Mouse (Mus musculus) embryonic facial prominence, embryonic 15.5 days (tissue): ENCODE data around the gene Tfap2b. TPM values are rescaled to one million over a fixed set of nuclear protein-coding genes. Genes with fewer than 3 reads are reported as not detected.

Source experiments
- ATAC-seq: fragments of 200-750 bp; cut with Nextera tagmentation; 2 replicates; pipeline ENCODE4 v1.8.0; 2017; ENCODE audit warnings: low read depth, moderate TSS enrichment; ENCODE audit not compliant: insufficient number of reproducible peaks, low FRiP score, low TSS enrichment
- H3K27ac ChIP-seq: fragments of 300-500 bp; sonication (generic); replicated peaks from 2 replicates; pipeline ENCODE4 v1.5.1; 2015; ENCODE audit warnings: mild to moderate bottlenecking, inconsistent platforms
- H3K27me3 ChIP-seq: fragments of 300-500 bp; sonication (generic); 2 replicates; pipeline ENCODE4 v1.6.1; 2015; ENCODE audit warnings: inconsistent platforms
- H3K36me3 ChIP-seq: fragments of 300-500 bp; sonication (generic); 2 replicates; pipeline ENCODE4 v1.6.1; 2015; ENCODE audit warnings: mild to moderate bottlenecking, inconsistent platforms
- H3K4me1 ChIP-seq: fragments of 300-500 bp; sonication (generic); 2 replicates; pipeline ENCODE4 v1.6.1; 2015; ENCODE audit warnings: inconsistent platforms
- H3K4me2 ChIP-seq: fragments of 300-500 bp; sonication (generic); replicated peaks from 2 replicates; pipeline ENCODE4 v1.6.1; 2015; ENCODE audit warnings: mild to moderate bottlenecking, inconsistent platforms
- H3K4me3 ChIP-seq: fragments of 300-500 bp; sonication (generic); replicated peaks from 2 replicates; pipeline ENCODE4 v1.5.1; 2015; ENCODE audit warnings: mild to moderate bottlenecking, inconsistent platforms
- H3K9ac ChIP-seq: fragments of 300-500 bp; sonication (generic); 2 replicates; pipeline ENCODE4 v1.6.1; 2015; ENCODE audit warnings: inconsistent platforms
- H3K9me3 ChIP-seq: fragments of 300-500 bp; sonication (generic); replicated peaks from 2 replicates; pipeline ENCODE4 v1.6.1; 2016; ENCODE audit warnings: inconsistent platforms
- WGBS: fragments of 180-500 bp; shearing (Covaris S2); methylation state at CpG from one replicate; pipeline ENCODE4 v1.1.7; 2015; 5-methylcytosine and 5-hydroxymethylcytosine counted together
- polyA plus RNA-seq: library from polyadenylated mRNA; unstranded; fragments of >200 nt; fragmentation: Nextera tagmentation; extraction: Ambion mirVana; gene quantifications from 2 replicates; pipeline ENCODE4 v1.2.1, GENCODE M21; 2015

The Tfap2b gene
- polyA plus RNA-seq: 50.3 and 51.9 TPM in 2 replicates

- no peaks in the 10 kb centered on the region for H3K36me3 ChIP-seq
- peak within 1 kb of the TSS; percentile 78 for H3K27ac ChIP-seq
- no peaks in the 10 kb centered on the region for H3K4me1 ChIP-seq
- ATAC-seq: no peak
- peak within 1 kb of the TSS; percentile 47 for H3K9ac ChIP-seq
- H3K4me2 ChIP-seq: peak within 1 kb of the TSS; percentile 47
- 1% methylated on average over 26 of the region's 26 CpGs for WGBS
- H3K4me3 ChIP-seq: peak within 1 kb of the TSS; percentile 50
- peaks cover 26% of the 10 kb centered on the region for H3K27me3 ChIP-seq
- no peaks in the 10 kb centered on the region for H3K9me3 ChIP-seq
Observed at GRCm38 (mm10) chr1:19208641-19209358, at the start of gene Tfap2b. TSS of gene Tfap2b (plus strand) at chr1:19208914.

- ATAC-seq: no peak
- Histone ChIP-seq H3K4me1 (no peaks in the 10 kb centered on the region), H3K36me3 (no peaks in the 10 kb centered on the region), H3K27ac (no peak overlapping the region), H3K9me3 (no peaks in the 10 kb centered on the region), H3K9ac (no peak overlapping the region), H3K4me2 (no peak overlapping the region), H3K4me3 (no peak overlapping the region), H3K27me3 (no peaks in the 10 kb centered on the region)
- 6% methylated on average over 4 of the region's 4 CpGs for WGBS
Observed at GRCm38 (mm10) chr1:19178742-19179397, 29.8 kb upstream of the Tfap2b start.

DNA sequence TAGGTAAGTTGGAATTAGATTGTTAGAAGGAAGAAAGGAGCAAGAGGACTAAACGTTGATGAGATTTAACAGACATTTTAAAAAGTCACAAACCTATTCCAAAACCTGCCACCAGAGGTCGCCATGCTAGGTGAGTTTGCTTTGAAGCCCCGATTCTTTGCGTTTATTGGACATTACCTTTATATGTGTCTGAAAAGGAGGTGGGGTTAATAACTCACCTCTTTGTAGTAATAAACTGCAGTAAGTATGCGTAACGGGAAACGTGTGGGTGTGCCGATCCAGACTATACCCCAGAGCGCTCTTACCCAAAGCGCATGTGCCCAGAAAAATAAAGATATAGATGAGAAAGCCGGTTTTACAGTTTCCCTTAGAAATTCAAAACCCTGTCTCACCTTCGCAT lies 3.1 kb upstream of the Tfap2b start:
- Histone ChIP-seq H3K9ac (no peak overlapping the region), H3K4me2 (peak overlapping the region; percentile 55), H3K4me1 (no peaks in the 10 kb centered on the region), H3K36me3 (no peaks in the 10 kb centered on the region), H3K4me3 (peak overlapping the region; percentile 46), H3K9me3 (no peaks in the 10 kb centered on the region), H3K27ac (no peak overlapping the region), H3K27me3 (peaks cover 8% of the 10 kb centered on the region)
- WGBS: 3% methylated on average over 12 of the region's 12 CpGs
- ATAC-seq: no peak; the same call in 1 of the 2 replicates

DNA sequence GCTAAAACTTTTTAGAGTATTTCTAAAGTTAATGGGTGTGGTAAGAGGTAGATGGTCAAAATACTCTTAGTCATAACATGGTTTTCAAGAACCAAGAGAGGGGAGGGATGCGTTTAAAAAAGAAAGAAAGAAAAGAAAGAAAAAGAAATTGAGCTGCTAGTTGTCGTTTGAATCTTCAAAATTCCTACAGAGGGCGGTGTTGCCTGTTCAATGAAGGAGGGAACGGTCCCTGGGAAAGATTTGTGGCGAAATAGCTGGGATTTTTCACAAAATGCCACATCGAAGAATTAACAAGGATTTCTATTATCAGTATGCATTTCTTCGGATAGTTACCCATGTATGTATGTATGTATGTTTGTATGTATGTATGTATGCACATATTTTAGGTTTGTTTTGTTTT lies 2.5 kb upstream of the Tfap2b start:
- peak overlapping the region; percentile 46 for H3K4me3 ChIP-seq
- H3K9ac ChIP-seq: no peak overlapping the region
- no peaks in the 10 kb centered on the region for H3K4me1 ChIP-seq
- H3K4me2 ChIP-seq: peak overlapping the region; percentile 55
- ATAC-seq: no peak
- no peaks in the 10 kb centered on the region for H3K9me3 ChIP-seq
- WGBS: 0% methylated on average over 7 of the region's 7 CpGs
- H3K27me3 ChIP-seq: peaks cover 9% of the 10 kb centered on the region
- no peak overlapping the region for H3K27ac ChIP-seq
- H3K36me3 ChIP-seq: no peaks in the 10 kb centered on the region

GRCm38 (mm10) chr1:19207611-19208010 lies 1.1 kb upstream of the Tfap2b start:
- no peaks in the 10 kb centered on the region for H3K4me1 ChIP-seq
- H3K9me3 ChIP-seq: no peaks in the 10 kb centered on the region
- peak overlapping the region; percentile 19; the same call in 1 of the 2 replicates for H3K4me2 ChIP-seq
- no peaks in the 10 kb centered on the region for H3K36me3 ChIP-seq
- ATAC-seq: no peak
- H3K27ac ChIP-seq: no peak overlapping the region
- peak overlapping the region; percentile 18; the same call in 1 of the 2 replicates for H3K4me3 ChIP-seq
- 7% methylated on average over 4 of the region's 4 CpGs for WGBS
- H3K27me3 ChIP-seq: peaks cover 17% of the 10 kb centered on the region
- H3K9ac ChIP-seq: no peak overlapping the region

DNA sequence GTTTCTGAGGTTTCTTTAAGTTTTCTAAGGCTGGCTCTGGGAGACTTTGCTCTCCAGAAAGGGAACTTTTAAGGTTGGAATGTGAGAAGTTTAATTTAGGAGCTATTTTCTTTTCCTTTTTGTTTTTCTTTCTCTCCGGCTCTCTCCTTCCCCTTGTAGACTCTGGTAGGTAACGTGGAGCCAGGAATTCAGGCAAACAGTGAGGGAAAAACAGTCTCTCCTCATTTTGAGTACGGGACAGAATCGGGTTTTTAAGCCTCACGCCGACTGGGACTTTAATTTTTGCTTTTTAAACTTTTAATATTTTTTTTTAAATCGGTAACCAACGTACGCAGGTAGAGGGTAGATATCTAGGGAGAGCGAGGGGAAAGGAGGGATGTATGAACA lies 638 bp downstream of the Tfap2b start:
- peak overlapping the region; percentile 50 for H3K4me3 ChIP-seq
- H3K36me3 ChIP-seq: no peaks in the 10 kb centered on the region
- no peaks in the 10 kb centered on the region for H3K4me1 ChIP-seq
- ATAC-seq: no peak
- H3K9ac ChIP-seq: peak overlapping the region; percentile 47; the same call in 1 of the 2 replicates
- H3K9me3 ChIP-seq: no peaks in the 10 kb centered on the region
- H3K27me3 ChIP-seq: peaks cover 32% of the 10 kb centered on the region
- WGBS: 1% methylated on average over 10 of the region's 10 CpGs
- H3K4me2 ChIP-seq: peak overlapping the region; percentile 47
- H3K27ac ChIP-seq: peak overlapping the region; percentile 78

DNA sequence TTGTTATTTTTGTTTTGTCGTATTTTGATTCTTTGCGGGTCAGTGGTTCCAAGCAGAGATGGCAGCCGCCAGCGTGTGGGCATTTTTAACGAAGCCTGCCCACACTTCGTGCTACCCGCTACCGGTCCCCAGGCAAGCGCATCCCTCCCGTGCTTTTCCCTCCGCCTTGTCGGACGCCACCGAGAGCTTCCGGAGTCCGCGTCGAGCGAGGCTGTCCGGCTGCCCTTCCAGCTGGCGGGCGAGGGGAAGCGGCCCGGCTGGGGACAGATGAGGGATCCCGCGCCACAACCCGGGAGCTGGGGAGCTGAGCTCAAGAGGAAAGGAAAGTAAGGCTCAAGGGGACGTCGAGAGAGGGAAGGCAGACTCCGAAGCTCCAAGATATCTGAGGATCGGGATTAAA lies 1.1 kb downstream of the Tfap2b start:
- Histone ChIP-seq H3K4me1 (no peaks in the 10 kb centered on the region), H3K27me3 (peaks cover 36% of the 10 kb centered on the region), H3K4me3 (peak overlapping the region; percentile 50), H3K4me2 (peak overlapping the region; percentile 47), H3K27ac (peak overlapping the region; percentile 78), H3K9ac (peak overlapping the region; percentile 47), H3K36me3 (no peaks in the 10 kb centered on the region), H3K9me3 (no peaks in the 10 kb centered on the region)
- no peak for ATAC-seq
- under 1% methylated on average over 31 of the region's 31 CpGs for WGBS

DNA sequence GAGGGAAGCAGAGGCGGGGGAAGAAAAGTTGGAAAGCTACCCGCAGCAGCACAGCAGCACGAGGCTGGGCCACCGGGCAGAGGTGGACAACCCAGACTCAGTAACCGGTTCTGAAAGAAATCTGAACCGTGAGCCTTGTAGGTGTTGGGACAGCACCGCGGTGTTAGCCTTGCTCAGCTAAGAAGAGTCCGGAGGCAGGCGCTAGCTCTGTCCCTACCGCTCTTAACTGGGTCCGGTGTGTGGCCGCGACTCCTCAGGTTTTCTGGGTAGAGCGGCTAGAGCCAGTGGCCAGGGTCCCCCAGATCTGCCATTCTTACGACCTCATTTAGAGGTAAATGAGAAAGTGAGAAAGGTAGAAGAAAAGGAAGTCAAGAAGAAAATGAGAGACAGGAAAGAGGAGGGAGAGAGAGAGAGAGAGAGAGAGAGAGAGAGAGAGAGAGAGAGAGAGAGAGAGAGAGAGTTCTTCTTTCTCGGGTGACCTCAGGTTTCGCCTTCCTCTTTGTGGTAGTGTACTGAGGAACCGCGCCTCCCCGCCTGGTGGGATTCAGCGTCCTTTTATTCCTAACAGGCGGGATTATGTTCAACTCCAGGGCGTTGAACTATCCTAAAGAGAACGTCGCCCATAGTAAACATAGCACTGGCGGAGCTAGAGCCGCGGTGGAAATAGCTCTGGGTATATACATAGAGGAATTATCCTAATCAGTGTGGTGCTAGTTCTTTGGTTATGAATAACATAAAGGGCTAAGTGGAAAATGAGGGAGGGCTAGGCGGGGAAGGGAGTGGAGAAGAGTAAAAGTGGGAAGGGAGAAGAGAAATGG lies 1.7 kb downstream of the Tfap2b start:
- H3K27ac ChIP-seq: peak overlapping the region; percentile 78
- peak overlapping the region; percentile 47 for H3K9ac ChIP-seq
- no peak; the same call in 1 of the 2 replicates for ATAC-seq

DNA sequence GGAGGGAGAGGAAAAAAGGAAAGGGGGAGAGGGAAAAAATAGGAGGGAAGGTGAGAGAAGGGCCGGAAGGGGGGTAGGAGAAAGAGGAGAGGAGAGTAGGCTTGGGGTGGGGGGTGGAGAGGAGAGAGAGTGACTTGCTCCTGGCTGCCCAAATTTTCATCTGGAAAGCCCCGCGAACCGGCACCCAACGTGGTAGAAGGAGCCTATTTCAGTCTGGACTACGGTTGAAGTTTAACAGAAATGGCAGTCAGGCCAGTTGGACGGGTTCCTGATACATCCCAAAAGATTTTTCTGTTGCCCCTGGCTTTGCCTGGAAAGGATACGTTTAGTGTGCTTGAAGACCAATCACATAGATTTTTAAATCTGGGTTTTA lies 2.3 kb downstream of the Tfap2b start:
- Histone ChIP-seq H3K27ac (peak overlapping the region; percentile 78), H3K4me2 (peak overlapping the region; percentile 47), H3K36me3 (no peaks in the 10 kb centered on the region), H3K9me3 (no peaks in the 10 kb centered on the region), H3K4me1 (no peaks in the 10 kb centered on the region), H3K4me3 (peak overlapping the region; percentile 50), H3K9ac (no peak overlapping the region), H3K27me3 (peaks cover 46% of the 10 kb centered on the region)
- WGBS: 4% methylated on average over 8 of the region's 8 CpGs
- no peak for ATAC-seq

More for the DNA sequence above, 1.7 kb downstream of the Tfap2b start:
- under 1% methylated on average over 30 of the region's 30 CpGs for WGBS
- Histone ChIP-seq H3K4me1 (no peaks in the 10 kb centered on the region), H3K36me3 (no peaks in the 10 kb centered on the region), H3K4me3 (peak overlapping the region; percentile 50), H3K4me2 (peak overlapping the region; percentile 47), H3K9me3 (no peaks in the 10 kb centered on the region), H3K27me3 (peaks cover 41% of the 10 kb centered on the region)

DNA sequence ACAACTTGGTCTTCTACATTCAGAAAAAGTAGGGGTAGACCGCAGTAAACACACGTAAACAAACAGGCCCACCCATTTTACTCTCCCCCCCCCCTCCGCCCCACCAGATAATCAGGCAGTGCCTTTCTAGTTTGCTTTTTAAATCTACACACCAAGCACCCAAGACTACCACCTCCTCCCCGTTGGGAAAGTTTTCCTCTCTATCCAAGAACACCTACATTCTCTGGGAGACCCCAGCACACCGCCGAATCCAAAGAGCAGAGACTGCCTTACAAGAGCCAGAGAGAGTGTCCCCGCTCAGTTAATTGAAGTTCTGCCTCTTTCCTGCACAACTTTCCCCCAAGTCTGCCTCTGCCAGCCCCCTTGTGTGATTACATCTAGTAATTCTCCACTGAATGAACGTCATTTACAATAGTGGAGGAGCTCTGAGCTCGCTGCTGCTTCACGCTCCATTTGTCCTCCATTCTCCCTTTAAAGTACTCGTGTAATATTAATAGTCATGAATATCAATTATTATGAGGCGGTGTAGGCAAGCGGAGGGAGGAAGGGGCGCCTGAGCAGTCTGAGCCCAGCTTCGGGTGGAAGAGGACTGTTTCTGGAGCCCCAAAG lies 2.9 kb downstream of the Tfap2b start:
- Histone ChIP-seq H3K4me2 (peak overlapping the region; percentile 47), H3K36me3 (no peaks in the 10 kb centered on the region), H3K4me1 (no peaks in the 10 kb centered on the region), H3K27ac (peak overlapping the region; percentile 78), H3K9me3 (no peaks in the 10 kb centered on the region), H3K27me3 (peaks cover 52% of the 10 kb centered on the region), H3K9ac (peak overlapping the region; percentile 15; the same call in 1 of the 2 replicates), H3K4me3 (peak overlapping the region; percentile 50)
- ATAC-seq: no peak
- WGBS: 4% methylated on average over 15 of the region's 15 CpGs
